Mouse (Mus musculus) adrenal gland, adult 2 months (tissue): ENCODE data around the gene Mpp2. TPM values are rescaled to one million over a fixed set of nuclear protein-coding genes. Genes with fewer than 3 reads are reported as not detected.

Source experiments
- DNase-seq: peaks from one replicate; pipeline ENCODE4 v3.0.0; 2021
- long read RNA-seq: library from polyadenylated mRNA; stranded (forward); transcript quantifications from one replicate; pipeline ENCODE4 v2.0.0, GENCODE M21; 2021
- polyA plus RNA-seq: library from polyadenylated mRNA; depleted of rRNA; stranded (reverse); fragments of >200 nt; gene quantifications from 2 replicates; pipeline ENCODE4 v1.2.3, GENCODE M21; 2012; rRNA removed
- total RNA-seq, 2 experiments: library from RNA; stranded (reverse); gene quantifications; 2 replicates each; pipeline ENCODE4 v1.2.3; 2021

Mpp2 gene
- total RNA-seq, result 10 to 100 TPM in 1 of 2 experiments, 1 to 10 TPM in 1; 9.8 to 12.3 TPM
- 14.4 and 17.5 TPM in 2 replicates for polyA plus RNA-seq
- long read RNA-seq, partial matches to known transcripts, result 0 of 3 reads
- long read RNA-seq, other reads (novel, unspliced or antisense), result 3 of 3 reads

DNA sequence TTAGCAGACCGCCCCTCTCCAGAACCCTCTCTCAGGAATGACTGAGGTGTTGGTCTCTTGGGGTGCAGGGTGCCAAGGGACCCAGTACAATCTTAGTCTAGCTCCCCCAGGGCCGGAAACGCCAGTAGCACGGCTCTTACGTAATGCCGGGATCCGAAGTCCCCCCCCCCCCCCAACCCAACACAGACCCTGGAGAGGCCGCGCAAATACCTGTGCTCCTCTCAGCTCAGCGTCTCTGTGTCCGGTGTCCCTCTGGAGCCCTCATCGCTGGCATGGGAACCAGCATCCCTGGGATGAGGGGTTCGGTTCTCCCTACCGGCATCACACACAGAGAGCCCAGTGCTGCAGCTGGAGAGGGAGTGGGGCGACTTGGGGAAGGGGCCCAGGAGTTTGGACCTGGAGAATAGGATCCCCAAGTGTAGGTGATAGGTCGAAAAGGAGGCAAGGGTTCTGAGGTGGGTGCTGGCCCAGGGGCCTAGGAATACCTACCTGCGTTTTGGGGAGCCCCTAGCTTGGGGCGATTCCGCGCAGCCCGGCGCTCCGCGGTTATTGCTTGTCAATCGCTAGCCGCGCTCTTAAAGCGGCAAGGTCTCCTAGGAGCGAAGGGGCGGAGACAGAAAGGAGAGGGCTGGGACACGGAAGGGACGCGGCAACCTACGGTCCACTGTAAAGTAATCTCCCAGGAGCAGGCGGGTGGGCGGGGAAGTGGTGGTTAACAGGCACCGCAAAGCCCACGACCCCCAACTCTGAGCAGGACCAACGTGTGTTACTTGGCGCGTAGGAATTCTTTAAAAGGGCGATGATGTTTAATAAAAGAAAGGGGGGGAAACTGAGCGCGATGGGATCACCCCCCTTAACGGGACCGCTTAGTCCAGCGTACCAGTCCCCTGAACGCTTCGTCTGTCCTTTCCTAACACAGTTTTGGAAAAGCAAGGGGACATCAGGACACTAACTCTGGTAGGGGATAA lies at the start of gene Mpp2:
Gene Mpp2, minus strand, starts transcription at position 585 of the 968 bp plus-strand sequence.
- DNase-seq, result peak; percentile 86

DNA sequence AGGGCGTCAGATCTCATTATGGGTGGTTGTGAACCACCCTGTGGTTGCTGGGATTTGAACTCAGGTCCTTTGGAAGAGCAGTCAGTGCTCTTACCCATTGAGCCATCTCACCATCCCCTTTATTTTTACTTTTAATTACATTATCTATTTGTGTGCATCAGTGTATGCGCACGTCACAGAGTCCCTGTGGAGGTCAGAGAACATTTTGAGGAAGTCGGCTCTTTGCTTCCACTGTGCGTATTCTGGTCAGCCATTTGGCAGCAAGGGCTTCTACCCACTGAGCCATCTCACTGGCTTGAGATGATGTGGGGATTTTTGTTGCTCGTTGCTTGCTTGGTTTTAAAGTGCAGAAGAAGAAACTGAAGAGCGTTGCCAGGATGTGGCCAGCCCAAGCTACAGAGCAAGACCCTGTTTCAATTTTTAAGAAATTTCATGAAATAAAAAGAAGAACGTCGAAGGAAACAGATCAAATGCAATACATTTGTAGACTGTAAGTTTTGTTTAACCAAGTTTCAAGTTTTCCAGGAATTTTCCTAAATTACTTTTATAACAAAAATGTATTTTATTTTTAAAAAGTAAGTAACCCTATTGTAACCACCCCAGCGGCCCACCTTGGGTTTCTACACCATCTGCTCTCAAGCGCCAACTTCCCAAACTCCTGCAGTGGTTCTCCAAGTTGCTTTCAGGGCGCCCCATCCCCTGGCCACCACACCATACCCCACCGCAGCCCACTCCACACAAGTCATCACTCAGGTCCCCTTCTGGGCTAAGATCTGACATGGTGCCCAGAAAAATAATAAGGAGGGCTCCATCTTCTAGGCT lies 49.5 kb upstream of the Mpp2 start:
- DNase-seq, result no peak

DNA sequence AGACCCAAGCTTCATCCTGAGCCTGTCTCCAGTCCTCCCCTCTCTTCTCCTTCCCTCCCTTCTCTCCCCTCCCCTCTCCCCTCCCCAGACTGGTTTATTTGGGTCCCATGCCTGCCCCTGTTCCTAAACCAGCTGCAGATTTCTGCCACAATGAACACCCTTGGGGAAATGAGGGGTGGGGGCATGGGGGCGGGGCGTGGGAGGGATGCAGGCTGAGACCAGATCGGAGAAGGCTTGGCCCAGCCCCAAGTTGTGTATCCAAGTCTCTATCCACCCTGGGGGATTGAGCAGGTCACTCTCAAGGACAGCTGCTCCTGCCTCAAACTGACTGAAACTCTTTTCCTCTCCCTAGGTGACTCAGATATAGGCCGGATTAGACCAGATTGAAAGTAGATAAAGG lies 46.2 kb upstream of the Mpp2 start:
- no peak for DNase-seq

DNA sequence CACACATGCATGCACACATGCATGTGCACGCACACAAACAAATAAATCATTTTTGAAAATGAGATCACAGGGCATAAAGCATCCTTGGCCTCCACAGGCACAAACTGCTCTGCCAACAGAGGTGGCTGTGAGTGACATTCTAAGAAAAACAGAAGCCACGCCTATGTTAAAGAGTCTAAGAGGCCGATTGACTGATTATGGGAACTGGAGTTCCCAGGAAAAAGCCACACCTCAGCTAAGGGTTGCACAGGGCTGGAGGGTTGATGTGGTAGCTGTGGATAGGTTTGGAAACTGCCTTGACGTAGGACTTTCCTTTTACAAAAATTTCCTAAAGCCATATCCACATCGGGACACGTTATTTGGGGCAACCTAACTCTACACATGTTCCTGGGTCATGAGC lies 29.1 kb upstream of the Mpp2 start:
- DNase-seq, result no peak

DNA sequence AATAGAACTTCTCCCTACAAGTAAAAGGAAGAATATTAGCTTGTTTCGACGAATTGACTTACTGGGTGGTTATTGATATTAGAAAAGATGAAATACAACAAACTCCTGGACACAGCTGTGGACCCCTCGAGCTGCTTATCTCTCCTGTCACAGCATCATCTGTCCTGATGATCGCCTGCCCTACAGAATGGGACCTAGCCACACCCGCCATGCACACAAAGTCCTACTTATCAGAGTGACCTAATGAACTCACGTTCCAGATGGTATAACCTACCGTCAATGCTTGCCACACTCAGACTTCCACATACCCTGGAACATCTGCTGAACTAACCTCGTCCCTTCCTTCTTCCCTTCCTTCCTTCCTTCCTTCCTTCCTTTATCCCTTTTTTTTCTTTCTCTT lies 27.9 kb upstream of the Mpp2 start:
- DNase-seq, result no peak

DNA sequence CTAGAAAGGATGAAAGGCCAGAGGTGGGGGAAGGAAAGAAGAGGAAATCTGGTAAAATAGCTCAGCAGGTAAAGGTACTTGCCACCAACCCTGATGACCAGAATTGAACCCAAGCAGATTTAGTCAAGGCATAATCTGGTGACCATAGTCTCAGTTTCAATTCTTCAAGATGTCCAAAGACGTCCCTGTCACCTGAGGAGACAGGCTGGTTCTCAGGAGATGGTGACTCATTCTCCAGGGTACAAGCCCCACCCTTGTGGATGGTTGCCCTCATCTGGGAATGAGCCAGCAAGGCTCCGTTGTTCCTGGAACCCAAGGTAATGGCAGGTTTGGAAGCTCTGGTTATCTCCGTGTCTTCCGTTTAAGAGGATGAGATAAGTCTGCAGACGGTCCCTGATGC lies 23.3 kb upstream of the Mpp2 start:
- no peak for DNase-seq

DNA sequence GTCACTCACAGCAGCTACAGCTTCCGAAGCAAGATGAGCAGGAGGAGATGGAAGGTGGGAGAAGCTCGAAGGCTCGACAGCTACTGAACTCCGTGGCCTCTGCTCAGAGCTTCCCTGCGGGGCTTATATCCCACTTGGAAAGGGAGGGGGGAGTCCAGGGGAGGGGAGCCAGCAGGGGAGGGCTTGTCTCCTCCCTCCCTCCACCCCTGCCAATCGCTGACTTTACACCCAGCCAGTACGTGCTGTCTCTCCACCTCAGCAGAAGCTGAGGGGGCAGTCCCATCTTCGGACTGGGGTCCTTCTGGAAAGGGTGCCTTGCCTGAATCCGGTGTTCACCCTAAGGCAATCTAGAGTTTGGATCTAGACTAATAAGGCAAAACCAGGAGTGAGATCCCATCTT lies 19.4 kb upstream of the Mpp2 start, which contains the start of gene Pyy:
Gene Pyy, minus strand, starts transcription at position 101 of the 400 bp plus-strand sequence.
- DNase-seq, result no peak

DNA sequence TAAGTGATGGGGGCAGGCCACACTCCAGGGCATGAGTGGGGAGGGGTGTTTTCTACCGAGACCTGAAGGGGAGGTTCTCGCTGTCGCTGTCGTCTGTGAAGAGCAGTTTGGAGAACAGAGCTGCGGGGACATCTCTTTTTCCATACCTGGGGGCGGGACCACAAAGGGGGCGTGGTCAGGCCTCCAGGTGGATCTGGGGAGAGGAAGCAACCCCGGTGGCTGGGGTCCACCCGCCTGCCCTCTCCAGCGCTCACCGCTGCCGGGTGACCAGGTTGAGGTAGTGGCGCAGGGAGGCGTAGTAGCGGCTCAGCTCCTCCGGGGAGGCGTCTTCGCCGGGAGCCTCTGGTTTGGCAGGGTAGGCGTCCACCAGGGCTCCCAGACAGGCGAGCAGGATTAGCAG lies 18.6 kb upstream of the Mpp2 start:
- DNase-seq, result no peak

DNA sequence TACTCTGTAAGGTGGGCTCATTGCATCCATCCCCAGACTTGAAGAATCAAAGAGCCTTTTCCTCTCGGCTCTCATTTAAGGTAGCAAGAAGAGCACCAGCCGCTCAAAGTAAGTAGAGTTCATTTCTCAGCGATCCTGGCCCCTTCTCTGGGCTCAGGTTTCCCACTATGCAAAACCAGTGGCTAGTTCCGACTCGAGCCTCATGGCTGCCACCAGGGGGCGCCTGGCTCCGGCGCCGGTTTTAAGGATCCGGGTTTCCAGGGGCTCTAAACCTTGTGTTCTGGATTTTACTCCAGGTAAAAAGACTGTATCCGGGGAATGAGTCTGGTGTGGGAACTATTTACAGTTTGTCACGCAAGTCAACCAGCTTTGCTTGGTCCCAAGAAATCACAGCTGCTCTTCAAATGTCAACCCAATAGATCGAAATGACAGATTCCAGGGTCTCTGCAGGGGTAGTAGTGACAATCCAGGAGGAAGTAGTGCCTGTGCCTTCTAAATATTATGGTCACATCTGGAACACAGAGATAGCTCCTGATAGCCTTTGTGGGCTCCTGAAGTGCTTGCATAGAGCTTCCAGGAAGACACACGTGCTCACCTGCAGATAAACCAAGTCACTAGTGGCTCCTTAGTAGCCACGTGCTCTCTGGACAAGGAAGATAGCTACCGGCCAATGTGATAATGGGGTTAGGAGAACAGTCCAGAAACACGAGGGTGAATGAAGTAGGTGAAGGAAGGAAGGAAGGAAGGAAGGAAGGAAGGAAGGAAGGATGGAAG lies 14.4 kb upstream of the Mpp2 start:
- DNase-seq, result peak; percentile 55

DNA sequence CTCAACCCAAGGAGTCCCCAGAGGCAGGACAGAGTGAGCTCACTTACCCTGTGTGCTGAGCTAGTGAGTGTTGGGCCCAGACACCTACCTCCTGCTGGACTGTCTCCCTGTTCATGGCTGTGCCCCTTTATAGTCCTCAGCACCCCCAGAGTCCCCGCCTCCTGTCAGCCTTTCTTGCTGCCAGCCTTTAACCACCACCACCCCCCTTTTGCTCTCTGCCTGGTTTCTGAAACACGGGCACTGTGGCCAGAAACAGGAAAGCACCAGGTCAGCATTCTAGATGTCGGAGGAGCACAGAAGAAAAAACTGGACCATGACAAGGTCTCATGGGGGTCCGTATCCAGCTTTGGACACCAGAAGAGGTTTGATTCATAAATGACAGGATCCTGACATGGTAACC lies 12.9 kb upstream of the Mpp2 start, which contains the start of gene Ppy:
Gene Ppy, minus strand, starts transcription at position 101 of the 400 bp plus-strand sequence.
- no peak for DNase-seq

DNA sequence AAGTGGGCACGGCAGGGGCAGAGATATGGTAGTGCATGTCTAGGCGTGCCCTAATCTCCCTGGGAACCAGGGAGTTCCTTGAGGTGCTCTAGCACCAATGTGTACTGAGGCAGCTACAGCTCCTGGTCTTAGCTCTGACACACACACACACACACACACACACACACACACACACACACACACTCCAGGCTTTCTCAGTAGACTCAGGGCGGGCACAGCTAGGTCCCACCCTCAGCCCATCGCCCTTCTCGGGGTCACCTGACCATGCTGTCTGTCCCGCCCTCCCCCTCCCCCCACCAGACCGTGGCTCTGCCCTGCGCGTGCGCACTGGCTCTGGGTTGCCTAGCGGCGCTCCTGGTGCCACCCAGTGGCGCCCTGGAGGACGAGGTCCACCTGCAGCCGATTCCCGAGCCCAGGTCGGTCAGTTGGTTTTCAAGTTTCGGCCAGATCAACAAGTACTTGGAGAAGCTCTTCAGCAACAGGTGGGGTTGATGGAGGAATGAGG lies 8.6 kb upstream of the Mpp2 start:
- peak; percentile 79 for DNase-seq

DNA sequence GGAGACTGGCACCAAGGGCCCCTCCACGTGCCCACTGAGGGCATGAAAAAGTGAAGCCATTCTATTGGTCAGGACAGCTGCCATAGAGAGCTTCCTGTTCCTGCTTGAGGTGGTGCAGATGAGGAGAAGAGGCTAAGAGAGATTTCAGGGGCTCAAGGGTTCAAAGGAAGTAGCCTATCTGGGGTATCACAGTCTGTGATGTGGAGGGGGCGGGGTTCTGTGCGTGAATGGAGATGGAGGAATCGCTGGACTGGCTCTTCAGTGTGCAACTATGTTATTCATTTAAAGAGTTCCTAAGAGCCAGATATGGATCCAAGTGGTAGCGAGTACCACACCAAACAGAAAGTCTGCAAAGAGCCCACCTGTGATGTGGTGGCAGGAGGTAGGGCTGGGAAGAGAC lies 8.1 kb upstream of the Mpp2 start:
- DNase-seq, result no peak

DNA sequence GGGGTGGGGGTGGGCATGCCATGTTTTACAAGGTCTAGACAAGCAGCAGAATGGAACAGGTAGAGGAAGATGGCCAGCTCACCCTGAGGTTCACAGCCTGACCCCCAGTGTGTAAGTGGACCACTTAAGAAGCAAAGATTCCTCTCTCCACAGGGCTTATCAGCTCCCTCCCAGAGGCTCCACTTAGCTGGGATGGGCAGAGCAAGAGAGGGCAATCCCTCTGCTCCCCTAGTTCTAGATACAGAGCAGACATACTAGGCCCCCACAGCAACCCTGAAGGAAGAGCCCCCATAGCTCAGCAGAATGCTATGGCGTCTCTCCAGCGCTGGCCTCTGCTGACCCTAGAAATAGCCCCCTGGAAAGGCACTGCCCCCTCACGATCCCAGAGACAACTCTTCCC lies 7.4 kb upstream of the Mpp2 start:
- DNase-seq, result no peak

DNA sequence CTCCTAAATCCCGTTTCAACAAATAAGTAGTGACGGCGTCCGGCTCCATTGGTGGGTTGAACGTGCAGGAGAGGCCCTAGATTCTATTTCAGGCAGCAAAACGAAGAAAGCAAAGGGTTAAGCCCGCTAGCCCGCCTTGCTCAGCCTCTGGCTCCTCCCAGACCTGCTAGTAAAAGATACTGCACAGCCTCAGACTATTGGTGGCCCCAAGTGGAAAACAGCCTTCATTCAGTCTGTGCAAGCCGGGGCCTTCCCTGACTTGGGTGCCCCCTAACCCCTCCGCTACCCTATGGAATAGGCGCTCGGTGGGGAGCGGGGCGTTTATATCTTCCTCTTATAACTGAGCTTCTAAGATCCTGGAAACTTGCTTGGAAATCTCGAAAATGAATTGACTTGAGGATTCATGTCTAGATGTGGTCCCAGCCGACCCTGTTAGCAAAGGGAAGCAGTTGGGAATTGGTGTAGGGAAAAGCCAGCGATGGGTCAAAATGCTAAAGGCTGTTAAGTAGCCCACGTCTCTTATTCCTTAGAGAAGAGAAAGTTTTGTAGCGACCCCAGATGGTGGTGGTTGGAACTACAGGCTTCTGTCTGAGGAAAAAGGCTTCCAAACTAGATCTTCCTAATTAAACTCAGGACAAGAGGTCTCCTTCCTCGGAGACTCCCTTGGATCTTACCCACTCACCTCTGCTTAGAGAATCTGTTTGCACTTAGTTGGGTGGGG lies 933 bp upstream of the Mpp2 start:
- peak; percentile 77 for DNase-seq

DNA sequence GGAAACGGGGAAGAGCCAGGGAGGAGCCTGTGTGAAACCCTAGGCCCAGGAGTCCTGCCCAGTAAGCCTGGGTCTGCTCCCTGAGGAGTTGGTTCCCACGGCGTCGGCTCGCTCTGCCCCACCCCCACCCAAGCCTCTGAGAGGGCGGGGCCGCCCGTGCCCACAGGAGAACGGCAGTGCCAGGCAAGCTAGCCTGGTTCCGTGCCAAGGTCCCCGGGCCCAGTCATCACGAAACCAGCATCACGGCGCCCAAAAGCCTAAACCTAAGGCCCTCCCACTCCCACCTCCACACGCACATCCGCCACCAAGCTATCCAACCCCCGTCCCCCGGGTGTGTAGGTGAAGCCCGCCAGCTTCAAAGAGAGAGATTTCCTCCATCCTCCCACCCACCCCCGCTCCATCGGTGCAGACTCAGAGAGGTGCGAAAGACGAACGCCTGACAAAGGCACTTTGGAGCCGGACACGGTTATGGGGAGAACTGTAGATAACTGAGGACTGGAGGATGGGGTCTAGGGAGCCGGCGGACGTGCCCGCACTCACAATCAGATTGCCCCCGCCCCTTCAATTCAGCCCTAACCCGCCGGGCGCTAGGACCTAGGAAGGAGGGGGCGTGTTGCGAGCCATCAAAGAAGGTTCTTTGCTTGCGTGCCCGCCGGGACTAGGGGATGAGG lies 1.1 kb downstream of the Mpp2 start:
- DNase-seq, result peak; percentile 92

DNA sequence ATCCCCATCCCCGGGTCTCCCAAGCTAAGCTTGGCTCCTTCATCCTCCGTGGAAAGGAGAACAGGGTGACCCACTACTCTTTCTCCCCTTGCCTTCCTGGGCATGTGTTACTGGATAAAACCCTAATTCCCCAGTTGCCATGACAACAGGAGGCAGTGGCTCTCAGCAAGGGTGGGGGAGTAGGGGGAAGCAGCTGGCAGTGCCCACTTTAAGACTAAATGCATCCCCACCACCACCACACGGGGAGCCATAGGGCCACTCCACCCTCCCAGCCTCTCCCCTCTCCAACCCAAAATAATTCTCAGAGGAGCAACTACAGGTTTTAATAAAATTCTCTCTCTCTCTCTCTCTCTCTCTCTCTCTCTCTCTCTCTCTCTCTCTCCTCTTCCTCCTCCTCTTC lies 2.0 kb downstream of the Mpp2 start:
- DNase-seq, result no peak

DNA sequence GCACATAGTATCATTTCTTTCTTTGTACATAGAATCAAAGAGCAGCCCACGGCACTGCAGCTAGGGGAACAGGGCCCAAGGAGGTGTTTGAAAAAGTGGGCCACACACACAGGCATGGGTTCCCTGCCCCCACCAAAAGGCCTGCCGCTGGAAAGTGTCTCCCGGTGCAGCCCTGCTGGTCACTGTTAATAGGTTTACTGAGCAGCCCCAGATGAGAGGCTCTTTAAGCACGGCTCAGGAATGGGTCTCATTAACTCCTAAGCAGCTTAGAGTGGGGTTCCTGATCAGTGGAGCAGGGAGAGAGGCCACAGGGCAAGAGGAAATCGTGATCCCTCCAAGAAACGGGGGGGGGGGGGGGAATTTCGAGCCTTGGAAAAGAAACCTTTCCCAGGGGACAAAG lies 4.2 kb downstream of the Mpp2 start:
- DNase-seq, result no peak

DNA sequence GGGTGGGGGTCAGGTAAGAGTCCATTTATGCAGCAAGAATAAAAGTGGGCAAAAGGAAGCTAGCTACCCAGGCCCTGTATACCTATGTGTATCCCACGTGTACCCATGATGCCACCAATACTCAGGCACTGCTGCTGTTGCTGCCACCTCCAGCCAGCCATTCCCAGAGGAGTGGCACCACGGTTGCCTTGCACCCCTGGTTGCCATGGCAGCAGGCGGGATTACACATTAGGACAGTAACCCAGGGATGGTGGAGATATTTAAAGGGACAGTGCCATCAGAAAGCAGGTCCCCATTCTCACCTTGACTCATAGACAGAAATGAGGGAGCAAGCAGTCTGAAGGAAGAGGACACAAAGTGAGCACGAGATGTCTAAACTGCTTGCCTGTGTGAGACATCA lies 5.1 kb downstream of the Mpp2 start:
- DNase-seq, result no peak

DNA sequence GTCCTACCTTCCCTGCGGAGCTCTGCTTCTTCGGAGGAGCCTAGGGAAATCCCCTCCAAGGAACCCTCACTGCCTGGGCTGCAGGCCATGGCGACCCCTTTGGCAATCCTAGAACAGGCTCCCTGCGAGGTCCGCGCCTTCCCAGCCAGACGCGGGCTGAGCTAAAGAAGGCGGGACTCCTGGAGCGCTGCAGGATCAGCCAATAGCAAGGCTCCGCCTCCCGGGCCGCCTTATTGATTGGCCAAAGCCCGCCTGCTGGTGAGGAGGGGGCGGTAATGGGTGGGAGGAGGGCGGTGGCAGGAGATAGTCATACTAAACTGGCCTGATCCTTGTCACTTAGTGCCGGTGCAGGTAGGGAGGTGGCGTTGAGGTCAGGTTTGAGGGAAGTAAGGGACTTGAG lies 6.0 kb downstream of the Mpp2 start:
- DNase-seq, result peak; percentile 85

DNA sequence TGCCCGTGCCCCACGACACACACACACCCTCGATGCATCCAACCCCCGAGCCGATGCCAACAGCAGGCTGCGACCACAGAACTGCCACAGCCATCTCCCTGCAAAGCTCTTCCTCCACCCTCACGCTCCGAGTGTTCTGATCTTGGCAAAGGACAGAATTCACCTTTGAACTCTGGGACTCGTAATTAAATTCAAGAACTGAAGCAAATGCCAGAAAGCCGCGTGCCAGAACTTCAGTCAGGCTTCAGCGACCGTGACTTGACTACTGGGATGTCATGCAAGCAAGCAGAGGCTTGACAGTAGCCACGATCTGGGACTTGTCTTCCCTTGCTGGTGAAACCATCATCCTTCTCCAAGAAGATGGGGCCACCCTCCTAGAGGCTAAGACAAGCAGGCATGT lies 14.6 kb downstream of the Mpp2 start:
- no peak for DNase-seq
